Mouse (Mus musculus) forebrain, embryonic 14.5 days (tissue): ENCODE measurements around the gene Rgsl1. TPM values are rescaled to one million over a fixed set of nuclear protein-coding genes. Genes with fewer than 3 reads are reported as not detected.
A peak's percentile ranks its signal among the peaks of the same experiment; 100 is the strongest.

Source experiments
- ATAC-seq: fragments of 200-750 bp; cut with Nextera tagmentation; 2 replicates; pipeline ENCODE4 v1.8.0; 2017; ENCODE audit warnings: mild to moderate bottlenecking, moderate library complexity
- DNase-seq: peaks from one replicate; pipeline ENCODE4 v3.0.0-alpha.2; 2015; ENCODE audit warnings: low spot score
- H3K27ac ChIP-seq: fragments of 300-500 bp; sonication (generic); 2 replicates; pipeline ENCODE4 v1.5.1; 2014; ENCODE audit warnings: low read depth, mild to moderate bottlenecking, control low read depth, low read length, moderate library complexity
- H3K27me3 ChIP-seq: fragments of 300-500 bp; sonication (generic); replicated peaks from 2 replicates; pipeline ENCODE4 v1.6.1; 2014; ENCODE audit warnings: low read length, control low read depth, mixed read lengths; ENCODE audit not compliant: control insufficient read depth, insufficient read depth
- H3K36me3 ChIP-seq: fragments of 300-500 bp; sonication (generic); 2 replicates; pipeline ENCODE4 v1.6.1; 2014; ENCODE audit warnings: low read length, control low read depth; ENCODE audit not compliant: control insufficient read depth, insufficient read depth
- H3K4me1 ChIP-seq: fragments of 300-500 bp; sonication (generic); 2 replicates; pipeline ENCODE4 v1.6.1; 2014; ENCODE audit warnings: antibody characterized with exemption, low read length, control low read depth; ENCODE audit not compliant: control insufficient read depth, insufficient read depth
- H3K4me2 ChIP-seq: fragments of 300-500 bp; sonication (generic); 2 replicates; pipeline ENCODE4 v1.6.1; 2014; ENCODE audit warnings: mild to moderate bottlenecking, control low read depth, low read length
- H3K4me3 ChIP-seq: fragments of 300-500 bp; sonication (generic); 2 replicates; pipeline ENCODE4 v1.5.1; 2014; ENCODE audit warnings: low read depth, low read length, control low read depth
- H3K9ac ChIP-seq: fragments of 300-500 bp; sonication (generic); 2 replicates; pipeline ENCODE4 v1.6.1; 2014; ENCODE audit warnings: mild to moderate bottlenecking, low read length, control low read depth, moderate library complexity
- H3K9me3 ChIP-seq: fragments of 300-500 bp; sonication (generic); replicated peaks from 2 replicates; pipeline ENCODE4 v1.6.1; 2016; ENCODE audit warnings: low read length, control low read depth, mixed read lengths; ENCODE audit not compliant: control insufficient read depth
- WGBS: fragments of 180-500 bp; shearing (Covaris S2); extraction: QIAGEN DNeasy Blood & Tissue Kit; methylation state at CpG from one replicate; pipeline ENCODE4 v1.1.7; 2014; 5-methylcytosine and 5-hydroxymethylcytosine counted together
- polyA plus RNA-seq: library from polyadenylated mRNA; unstranded; fragments of >200 nt; fragmentation: Nextera tagmentation; extraction: Ambion mirVana; gene quantifications from 2 replicates; pipeline ENCODE4 v1.2.1, GENCODE M21; 2014

Rgsl1 gene
- polyA plus RNA-seq, 1 experiment from 2014 or later, result 0.34 TPM

DNA sequence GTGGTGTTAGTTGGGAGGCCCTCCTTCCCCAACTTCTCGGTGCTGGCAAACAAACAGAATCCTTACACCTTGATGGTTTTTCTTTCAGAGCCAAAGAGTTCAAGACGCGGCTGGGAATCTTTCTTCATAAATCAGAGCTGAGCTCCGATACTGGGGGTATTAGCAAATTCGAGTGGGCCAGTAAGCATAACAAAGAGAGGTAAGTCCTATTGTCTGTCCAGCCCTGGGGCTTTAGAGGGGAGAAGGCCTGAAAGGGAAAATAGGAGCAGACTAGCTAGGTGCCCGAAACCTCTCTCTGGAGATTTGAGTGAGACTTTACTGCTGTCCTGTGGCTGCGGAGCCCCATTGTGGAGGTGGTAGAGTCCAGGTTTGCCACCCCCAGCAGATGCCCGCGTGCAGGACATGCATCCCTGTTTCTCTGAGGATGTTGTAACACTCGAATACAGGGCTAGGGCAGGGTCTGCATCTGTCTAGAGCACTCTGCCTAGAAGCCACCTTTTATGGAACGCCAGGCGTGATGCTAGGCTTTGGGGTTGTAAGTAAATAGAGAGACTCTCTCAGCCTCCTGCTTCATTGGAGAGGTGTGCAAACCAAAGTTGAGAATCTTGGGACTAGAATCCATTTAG is 103.1 kb downstream of the Rgsl1 start:
- H3K4me1 ChIP-seq, result peaks cover 19% of the 10 kb centered on the region
- H3K4me2 ChIP-seq, result peak overlapping the region; percentile 74
- ATAC-seq (no peak), DNase-seq (no peak)
- peak overlapping the region; percentile 50 for H3K4me3 ChIP-seq
- no peak overlapping the region for H3K27ac ChIP-seq
- H3K9me3 ChIP-seq, result no peaks in the 10 kb centered on the region
- H3K9ac ChIP-seq, result peak overlapping the region; percentile 70
- H3K36me3 ChIP-seq, result peaks cover 16% of the 10 kb centered on the region
- H3K27me3 ChIP-seq, result no peaks in the 10 kb centered on the region
- WGBS, result 24% methylated on average over 12 of the region's 12 CpGs

DNA sequence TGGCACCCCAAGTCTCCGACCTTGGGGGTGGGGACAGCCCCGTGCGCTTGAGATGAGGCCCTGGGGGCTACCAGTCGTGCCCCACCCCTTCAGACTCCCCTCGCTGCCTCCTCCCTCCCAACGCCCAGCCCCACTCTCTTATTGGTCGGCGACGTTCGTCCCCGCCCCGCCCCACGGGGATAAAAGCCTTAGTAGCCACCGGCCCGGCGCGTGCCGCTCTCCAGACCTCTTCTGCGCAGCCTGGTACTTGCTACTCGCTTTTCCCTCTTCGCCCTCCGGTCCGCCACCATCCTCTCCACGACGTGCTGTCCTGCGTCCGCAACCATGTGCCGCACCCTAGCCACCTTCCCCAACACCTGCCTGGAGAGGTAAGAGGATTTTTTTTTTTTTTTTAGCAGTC is 103.8 kb downstream of the Rgsl1 start, which contains the start of gene Rgs16:
TSS of gene Rgs16 (plus strand) at position 205 of the 400 bp plus-strand sequence.
- no peak within 1 kb of the TSS for H3K27ac ChIP-seq
- peaks cover 19% of the 10 kb centered on the region for H3K4me1 ChIP-seq
- peak; percentile 83 for ATAC-seq
- 0% methylated on average over 27 of the region's 28 CpGs for WGBS
- no peaks in the 10 kb centered on the region for H3K9me3 ChIP-seq
- H3K27me3 ChIP-seq, result no peaks in the 10 kb centered on the region
- H3K36me3 ChIP-seq, result peaks cover 16% of the 10 kb centered on the region
- DNase-seq, result peak; percentile 89
- peak within 1 kb of the TSS; percentile 50 for H3K4me3 ChIP-seq
- H3K9ac ChIP-seq, result peak within 1 kb of the TSS; percentile 70
- peak within 1 kb of the TSS; percentile 74 for H3K4me2 ChIP-seq

DNA sequence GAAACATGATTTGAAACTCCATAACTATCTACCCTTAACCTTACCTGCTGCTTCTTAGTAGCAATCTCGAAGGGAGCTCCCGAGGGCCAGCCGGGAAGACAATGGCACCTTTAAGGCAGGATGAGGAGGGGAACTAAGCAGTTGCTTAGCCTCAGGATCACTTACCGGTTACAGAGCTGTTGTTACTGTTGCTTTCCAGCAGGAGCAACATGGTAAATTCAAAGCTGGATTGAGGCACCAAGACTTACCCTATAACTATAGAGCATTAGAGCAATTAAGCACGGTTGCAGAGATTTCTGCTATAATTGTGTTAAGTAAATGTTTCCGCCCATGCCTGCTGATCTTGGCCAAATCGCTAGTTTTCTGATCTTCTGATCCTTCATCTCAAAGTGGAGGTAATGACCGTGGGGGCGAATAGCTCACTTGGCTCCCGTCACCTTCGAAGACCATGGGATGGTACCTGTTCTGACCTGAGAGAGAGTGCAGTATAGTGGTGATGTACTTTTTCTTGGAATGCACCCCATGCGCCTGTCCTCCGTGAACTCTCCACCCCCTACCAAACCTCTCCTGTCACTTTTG is 104.4 kb downstream of the Rgsl1 start:
- DNase-seq, result peak; percentile 37
- Histone ChIP-seq H3K4me3 (peak overlapping the region; percentile 50), H3K27ac (no peak overlapping the region), H3K36me3 (peaks cover 16% of the 10 kb centered on the region), H3K4me2 (peak overlapping the region; percentile 74), H3K9me3 (no peaks in the 10 kb centered on the region), H3K27me3 (no peaks in the 10 kb centered on the region), H3K9ac (peak overlapping the region; percentile 70; the same call in 1 of the 2 replicates), H3K4me1 (peaks cover 19% of the 10 kb centered on the region)
- 17% methylated on average over 13 of the region's 13 CpGs for WGBS
- ATAC-seq, result 0 out of 2 replicates have a peak, but pooled peaks have one; percentile 18

DNA sequence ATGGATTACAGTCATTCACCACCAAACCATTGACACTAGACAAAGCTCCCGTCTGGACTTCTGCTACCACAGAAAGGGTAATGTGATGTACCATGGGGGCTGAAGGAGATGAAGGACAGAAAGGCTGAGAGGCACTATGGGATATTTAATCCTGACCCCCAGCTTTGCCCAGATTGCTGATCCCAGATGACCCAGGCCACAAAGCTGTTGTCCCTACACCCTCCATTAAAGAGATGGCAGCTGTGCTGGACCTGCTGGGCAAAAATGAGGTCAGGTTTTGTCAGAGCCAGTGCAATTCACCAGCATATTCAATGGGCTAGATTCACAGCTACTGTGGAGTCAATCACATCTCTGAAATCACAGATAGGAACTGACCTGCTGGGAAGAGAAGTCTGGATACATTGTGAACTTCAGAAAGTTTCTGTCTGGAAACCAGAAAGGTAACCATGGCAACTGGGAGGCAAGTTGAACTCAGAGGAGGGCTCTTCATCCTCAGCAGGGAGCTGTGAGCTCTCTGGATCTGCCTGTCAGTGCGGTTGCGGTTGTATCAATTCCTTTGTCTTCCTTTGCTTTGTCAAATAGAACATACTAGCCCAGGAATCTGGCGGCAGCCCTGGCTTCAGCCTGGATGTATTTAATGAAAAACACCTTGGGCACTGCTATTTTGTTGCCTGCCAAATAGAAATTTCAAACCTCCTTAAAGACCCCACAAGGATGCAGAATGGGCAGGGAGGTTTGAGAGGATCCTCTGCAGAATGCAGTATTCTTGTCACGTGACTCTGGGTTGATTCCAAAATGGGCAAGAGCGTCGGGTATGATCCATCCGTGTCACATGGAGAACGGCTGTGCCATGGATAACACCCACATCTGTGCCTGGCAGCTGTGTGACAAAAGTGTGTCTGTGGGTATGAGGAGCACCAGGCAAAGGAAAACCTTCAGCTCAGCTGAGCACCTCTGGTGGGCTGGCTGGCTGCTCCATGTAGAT is 106.5 kb downstream of the Rgsl1 start:
- peak; percentile 79 for DNase-seq
- no peak overlapping the region for H3K9ac ChIP-seq
- H3K4me1 ChIP-seq, result peaks cover 19% of the 10 kb centered on the region
- no peaks in the 10 kb centered on the region for H3K27me3 ChIP-seq
- peak overlapping the region; percentile 69 for H3K27ac ChIP-seq
- no peaks in the 10 kb centered on the region for H3K36me3 ChIP-seq
- 35% methylated on average over 9 of the region's 9 CpGs for WGBS
- peak; percentile 24; the same call in 1 of the 2 replicates for ATAC-seq
- no peaks in the 10 kb centered on the region for H3K9me3 ChIP-seq
- H3K4me2 ChIP-seq, result no peak overlapping the region
- no peak overlapping the region for H3K4me3 ChIP-seq

DNA sequence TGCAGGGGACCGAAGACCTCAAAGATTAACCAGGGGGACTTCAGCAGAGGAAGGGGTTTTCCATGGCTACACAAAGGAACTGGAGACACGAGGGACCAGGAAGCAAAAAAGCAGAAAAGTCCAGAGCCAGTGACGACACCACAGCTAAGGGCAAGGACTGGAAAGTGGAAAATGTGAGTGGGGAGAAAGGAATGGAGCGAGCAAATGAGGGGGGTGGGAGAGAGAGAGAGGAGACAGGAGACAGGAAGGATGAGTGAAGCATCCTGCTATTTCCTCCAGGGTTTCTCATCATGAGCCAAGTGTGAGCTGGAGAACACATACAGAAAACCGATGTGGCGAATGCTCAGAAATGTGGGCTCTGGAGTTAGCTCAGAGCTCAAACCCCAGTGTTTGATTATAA is 107.8 kb downstream of the Rgsl1 start:
- WGBS, result 74% methylated on average over 6 of the region's 6 CpGs
- H3K27ac ChIP-seq, result no peak overlapping the region
- H3K36me3 ChIP-seq, result no peaks in the 10 kb centered on the region
- no peak overlapping the region for H3K4me3 ChIP-seq
- peaks cover 19% of the 10 kb centered on the region for H3K4me1 ChIP-seq
- no peak for ATAC-seq
- no peak overlapping the region for H3K9ac ChIP-seq
- no peak for DNase-seq
- H3K4me2 ChIP-seq, result no peak overlapping the region
- H3K9me3 ChIP-seq, result no peaks in the 10 kb centered on the region
- H3K27me3 ChIP-seq, result no peaks in the 10 kb centered on the region

DNA sequence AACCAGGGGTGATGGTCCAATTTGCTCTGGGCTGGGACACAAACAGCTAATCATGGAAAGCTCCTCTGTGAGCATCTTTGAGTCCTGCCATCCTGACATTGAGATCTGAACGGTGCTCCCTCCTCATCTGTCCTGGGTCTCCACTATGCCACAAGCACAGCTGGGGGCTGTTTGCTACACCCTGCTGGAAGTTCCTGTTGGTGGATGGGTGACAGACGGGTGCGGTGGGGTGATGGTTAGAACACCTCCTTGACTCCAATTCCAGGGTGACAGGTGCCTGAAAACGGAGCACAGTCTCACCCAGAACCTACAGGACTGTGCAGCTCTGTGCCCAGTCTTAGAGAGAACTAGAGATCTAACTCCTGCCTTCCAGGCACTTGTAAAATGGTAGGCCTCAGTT is 109.1 kb downstream of the Rgsl1 start:
- H3K4me3 ChIP-seq, result no peak overlapping the region
- H3K4me1 ChIP-seq, result peaks cover 19% of the 10 kb centered on the region

DNA sequence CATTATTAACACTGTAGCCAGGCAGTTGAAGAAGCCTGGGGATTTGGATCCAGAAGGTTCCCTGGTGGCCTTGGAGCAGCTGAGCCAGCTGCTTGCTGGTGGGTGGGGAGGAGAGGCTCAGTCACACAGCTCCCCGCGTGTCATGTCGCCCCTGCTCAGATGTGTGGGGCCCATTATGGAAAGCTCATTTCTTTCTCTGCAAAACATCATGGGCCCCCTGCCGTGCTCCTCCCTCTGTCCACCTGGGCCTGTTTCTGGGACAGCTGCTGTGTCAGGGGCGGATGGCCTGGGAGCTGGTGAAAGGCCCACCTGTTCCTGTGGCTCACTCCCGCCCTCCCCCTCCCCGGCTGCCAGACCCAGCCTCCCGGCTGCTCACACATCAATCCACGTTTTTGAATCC is 110.8 kb downstream of the Rgsl1 start:
- peaks cover 13% of the 10 kb centered on the region for H3K4me1 ChIP-seq
- H3K4me2 ChIP-seq, result no peak overlapping the region
- no peaks in the 10 kb centered on the region for H3K27me3 ChIP-seq
- H3K36me3 ChIP-seq, result no peaks in the 10 kb centered on the region
- H3K9ac ChIP-seq, result no peak overlapping the region
- H3K4me3 ChIP-seq, result no peak overlapping the region
- ATAC-seq (peak; percentile 30; the same call in 1 of the 2 replicates), DNase-seq (peak; percentile 22)
- H3K27ac ChIP-seq, result no peak overlapping the region
- 39% methylated on average over 9 of the region's 9 CpGs for WGBS
- H3K9me3 ChIP-seq, result no peaks in the 10 kb centered on the region

More for the DNA sequence above, 109.1 kb downstream of the Rgsl1 start:
- DNase-seq (no peak), ATAC-seq (no peak)
- Histone ChIP-seq H3K9me3 (no peaks in the 10 kb centered on the region), H3K4me2 (no peak overlapping the region), H3K36me3 (no peaks in the 10 kb centered on the region), H3K27me3 (no peaks in the 10 kb centered on the region), H3K9ac (no peak overlapping the region), H3K27ac (no peak overlapping the region)
- WGBS, result 93% methylated on average over 4 of the region's 4 CpGs

DNA sequence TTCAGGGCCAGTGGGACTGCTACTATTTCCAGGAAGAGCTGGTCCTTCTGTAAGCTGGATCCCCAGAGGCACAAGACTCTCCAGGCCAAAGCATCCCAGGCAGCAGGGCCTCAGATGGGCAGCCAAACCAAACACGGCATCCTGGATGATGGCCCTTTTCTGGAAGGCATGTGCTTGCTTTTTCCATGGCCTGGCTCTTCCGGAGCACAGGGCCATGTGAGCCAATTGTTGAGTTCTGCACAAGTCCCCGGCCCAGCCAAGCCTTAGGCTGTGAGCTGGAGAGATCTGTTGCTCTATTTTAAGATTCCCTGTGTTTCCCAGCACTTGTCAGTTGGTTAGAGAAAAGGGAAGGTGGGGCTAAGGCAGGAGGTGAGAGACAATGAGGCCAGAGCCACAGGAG is 113.3 kb downstream of the Rgsl1 start:
- DNase-seq, result no peak
- Histone ChIP-seq H3K27ac (no peak overlapping the region), H3K9me3 (no peaks in the 10 kb centered on the region), H3K36me3 (no peaks in the 10 kb centered on the region), H3K9ac (no peak overlapping the region), H3K4me1 (no peaks in the 10 kb centered on the region), H3K27me3 (no peaks in the 10 kb centered on the region), H3K4me2 (no peak overlapping the region), H3K4me3 (no peak overlapping the region)
- 47% methylated on average over 3 of the region's 3 CpGs for WGBS
- ATAC-seq, result no peak
